Mouse (Mus musculus): ENCODE measurements around the gene Phc2. TPM values are rescaled to one million over a fixed set of nuclear protein-coding genes. Genes with fewer than 3 reads are reported as not detected.

Phc2 gene
- polyA plus RNA-seq, 1 experiment from 2014 or later, result 107 TPM

GRCm38 (mm10) chr4:128646762-128647161 lies 7.7 kb upstream of the Phc2 start:
- TF ChIP-seq CTCF (IDR thresholded peaks at IDR 0.05; ENCODE audit: low read depth), result no peak
- no peak for ATAC-seq (ENCODE audit: insufficient read depth)
- H3K27me3 ChIP-seq (ENCODE audit: insufficient read depth, low read length), result no peaks in the 10 kb centered on the region
- H3K4me3 ChIP-seq (ENCODE audit: low read depth, low read length), result no peak overlapping the region
- no peak overlapping the region for H3K9ac ChIP-seq
- no peaks in the 10 kb centered on the region for H3K9me3 ChIP-seq (ENCODE audit: low read depth, low read length)
- DNase-seq, result peak; percentile 56
- H3K36me3 ChIP-seq (ENCODE audit: insufficient read depth), result no peaks in the 10 kb centered on the region
- H3K4me1 ChIP-seq (ENCODE audit: insufficient read depth), result peaks cover 20% of the 10 kb centered on the region; the same call in 1 of the 2 replicates
- peak overlapping the region; percentile 48; the same call in 1 of the 2 replicates for H3K27ac ChIP-seq (ENCODE audit: low read depth)
- H3K4me2 ChIP-seq, result no peak overlapping the region
- 15% methylated on average over 7 of the region's 7 CpGs for WGBS

- no peak for ATAC-seq (ENCODE audit: insufficient read depth)
These were observed 5.8 kb upstream of the Phc2 start for GRCm38 (mm10) chr4:128648567-128649255.

GRCm38 (mm10) chr4:128651530-128651929 lies 3.0 kb upstream of the Phc2 start:
- no peak overlapping the region; the same call in 1 of the 2 replicates for H3K27ac ChIP-seq (ENCODE audit: low read depth)
- DNase-seq, result no peak
- H3K4me1 ChIP-seq (ENCODE audit: insufficient read depth), result peaks cover 20% of the 10 kb centered on the region
- no peak overlapping the region for H3K9ac ChIP-seq
- H3K9me3 ChIP-seq (ENCODE audit: low read depth, low read length), result no peaks in the 10 kb centered on the region
- ATAC-seq (ENCODE audit: insufficient read depth), result no peak
- TF ChIP-seq CTCF (IDR thresholded peaks at IDR 0.05; ENCODE audit: low read depth), result no peak
- H3K27me3 ChIP-seq (ENCODE audit: insufficient read depth, low read length), result no peaks in the 10 kb centered on the region
- no peak overlapping the region for H3K4me3 ChIP-seq (ENCODE audit: low read depth, low read length)
- WGBS, result 42% methylated on average over 3 of the region's 3 CpGs
- H3K36me3 ChIP-seq (ENCODE audit: insufficient read depth), result no peaks in the 10 kb centered on the region
- H3K4me2 ChIP-seq, result no peak overlapping the region

More at GRCm38 (mm10) chr4:128648567-128649255, 5.8 kb upstream of the Phc2 start:
- no peaks in the 10 kb centered on the region for H3K9me3 ChIP-seq (ENCODE audit: low read depth, low read length)
- H3K9ac ChIP-seq, result no peak overlapping the region
- no peak overlapping the region for H3K4me2 ChIP-seq
- TF ChIP-seq CTCF (IDR thresholded peaks at IDR 0.05; ENCODE audit: low read depth), result no peak
- H3K36me3 ChIP-seq (ENCODE audit: insufficient read depth), result no peaks in the 10 kb centered on the region
- no peak for DNase-seq
- no peaks in the 10 kb centered on the region for H3K27me3 ChIP-seq (ENCODE audit: insufficient read depth, low read length)
- H3K4me3 ChIP-seq (ENCODE audit: low read depth, low read length), result no peak overlapping the region
- 33% methylated on average over 8 of the region's 8 CpGs for WGBS
- H3K27ac ChIP-seq (ENCODE audit: low read depth), result no peak overlapping the region
- peaks cover 6% of the 10 kb centered on the region; the same call in 1 of the 2 replicates for H3K4me1 ChIP-seq (ENCODE audit: insufficient read depth)

- Histone ChIP-seq H3K4me2 (no peak overlapping the region), H3K36me3 (ENCODE audit: insufficient read depth) (no peaks in the 10 kb centered on the region), H3K4me1 (ENCODE audit: insufficient read depth) (peaks cover 23% of the 10 kb centered on the region), H3K27me3 (ENCODE audit: insufficient read depth, low read length) (no peaks in the 10 kb centered on the region), H3K9me3 (ENCODE audit: low read depth, low read length) (no peaks in the 10 kb centered on the region), H3K4me3 (ENCODE audit: low read depth, low read length) (no peak overlapping the region), H3K9ac (no peak overlapping the region), H3K27ac (ENCODE audit: low read depth) (peak overlapping the region; percentile 80)
- ATAC-seq (ENCODE audit: insufficient read depth) (peak; percentile 28), DNase-seq (peak; percentile 77)
- no peak for TF ChIP-seq CTCF (IDR thresholded peaks at IDR 0.05; ENCODE audit: low read depth)
- WGBS, result 19% methylated on average over 5 of the region's 5 CpGs
These were observed 1.8 kb upstream of the Phc2 start for GRCm38 (mm10) chr4:128652584-128653298.

GRCm38 (mm10) chr4:128655446-128655845 lies 944 bp downstream of the Phc2 start:
- ATAC-seq (ENCODE audit: insufficient read depth) (no peak), DNase-seq (no peak)
- Histone ChIP-seq H3K27me3 (ENCODE audit: insufficient read depth, low read length) (no peaks in the 10 kb centered on the region), H3K9ac (peak overlapping the region; percentile 67), H3K9me3 (ENCODE audit: low read depth, low read length) (no peaks in the 10 kb centered on the region), H3K4me3 (ENCODE audit: low read depth, low read length) (peak overlapping the region; percentile 70), H3K4me1 (ENCODE audit: insufficient read depth) (peaks cover 19% of the 10 kb centered on the region; the same call in 1 of the 2 replicates), H3K4me2 (peak overlapping the region; percentile 94), H3K36me3 (ENCODE audit: insufficient read depth) (no peaks in the 10 kb centered on the region), H3K27ac (ENCODE audit: low read depth) (no peak overlapping the region)
- 8% methylated on average over 12 of the region's 12 CpGs for WGBS
- TF ChIP-seq CTCF (IDR thresholded peaks at IDR 0.05; ENCODE audit: low read depth), result no peak

GRCm38 (mm10) chr4:128660196-128660595 lies 5.7 kb downstream of the Phc2 start:
- H3K9ac ChIP-seq, result no peak overlapping the region
- 80% methylated on average over 8 of the region's 8 CpGs for WGBS
- TF ChIP-seq CTCF (IDR thresholded peaks at IDR 0.05; ENCODE audit: low read depth), result no peak
- ATAC-seq (ENCODE audit: insufficient read depth), result no peak
- H3K36me3 ChIP-seq (ENCODE audit: insufficient read depth), result no peaks in the 10 kb centered on the region
- peaks cover 9% of the 10 kb centered on the region; the same call in 1 of the 2 replicates for H3K4me1 ChIP-seq (ENCODE audit: insufficient read depth)
- H3K27ac ChIP-seq (ENCODE audit: low read depth), result no peak overlapping the region
- no peak overlapping the region for H3K4me2 ChIP-seq
- H3K4me3 ChIP-seq (ENCODE audit: low read depth, low read length), result no peak overlapping the region
- no peaks in the 10 kb centered on the region for H3K9me3 ChIP-seq (ENCODE audit: low read depth, low read length)
- no peak for DNase-seq
- no peaks in the 10 kb centered on the region for H3K27me3 ChIP-seq (ENCODE audit: insufficient read depth, low read length)

GRCm38 (mm10) chr4:128661063-128661462 lies 6.6 kb downstream of the Phc2 start:
- no peak for ATAC-seq (ENCODE audit: insufficient read depth)
- Histone ChIP-seq H3K9me3 (ENCODE audit: low read depth, low read length) (no peaks in the 10 kb centered on the region), H3K9ac (no peak overlapping the region), H3K4me3 (ENCODE audit: low read depth, low read length) (no peak overlapping the region), H3K4me1 (ENCODE audit: insufficient read depth) (peaks cover 4% of the 10 kb centered on the region; the same call in 1 of the 2 replicates), H3K27ac (ENCODE audit: low read depth) (no peak overlapping the region), H3K27me3 (ENCODE audit: insufficient read depth, low read length) (no peaks in the 10 kb centered on the region), H3K36me3 (ENCODE audit: insufficient read depth) (no peaks in the 10 kb centered on the region), H3K4me2 (no peak overlapping the region)
- 77% methylated on average over 8 of the region's 8 CpGs for WGBS
- no peak for TF ChIP-seq CTCF (IDR thresholded peaks at IDR 0.05; ENCODE audit: low read depth)
- DNase-seq, result no peak

Data from lung, embryonic 14.5 days (tissue).